Mouse (Mus musculus) adrenal gland, adult (tissue): Measurements from ENCODE around the gene Ugt1a10.
"Not testable (repeated sequence)": the region's sequence is repeated elsewhere in the genome, so short reads cannot be mapped to it uniquely, and the experiment has no call there.

Experiments
- DNase-seq, 2 experiments: peaks; one replicate each; pipeline ENCODE4 v3.0.0; 2022 to 2023; ENCODE audit warnings: low spot score in 1 of 2; ENCODE audit not compliant: inconsistent age in 2 of 2

The Ugt1a10 gene

GRCm38 (mm10) chr1:88094270-88094676 lies 39.1 kb downstream of the Ugt1a10 start:
- peak in 1 of 2 experiments; percentile 46 for DNase-seq

GRCm38 (mm10) chr1:88094941-88095492 lies 39.8 kb downstream of the Ugt1a10 start, which contains the start of gene Ugt1a7c:
Gene Ugt1a7c (plus strand): TSS chr1:88095062.
- DNase-seq: peak in 1 of 2 experiments; percentile 38

- DNase-seq: not testable (repeated sequence)
Measured at GRCm38 (mm10) chr1:88098546-88098945, 43.4 kb downstream of the Ugt1a10 start.

DNA sequence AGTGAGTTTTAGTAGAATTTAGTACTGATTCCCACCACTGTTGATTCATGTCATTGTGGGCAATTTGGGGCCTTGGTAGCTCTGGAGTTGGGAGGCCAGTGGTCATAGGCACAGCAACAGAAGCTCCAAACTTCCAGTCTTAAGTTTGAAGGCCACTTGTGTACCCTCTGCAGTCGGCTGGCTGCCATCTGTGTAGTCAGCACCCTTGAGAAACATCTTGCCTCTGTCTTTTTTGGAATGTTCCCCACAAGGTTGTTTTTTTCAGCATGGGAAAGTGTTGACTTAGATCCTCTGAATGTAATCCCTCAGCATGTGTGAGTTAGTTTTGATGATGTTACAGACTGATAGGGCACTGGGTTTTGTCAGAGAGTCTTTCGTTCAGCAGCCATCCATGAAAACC lies 44.5 kb downstream of the Ugt1a10 start:
- peak in 1 of 2 experiments; percentile 55 for DNase-seq

- DNase-seq: peak in 1 of 2 experiments; percentile 52
Measured at GRCm38 (mm10) chr1:88103019-88103418, 47.8 kb downstream of the Ugt1a10 start, which contains the start of gene Ugt1a6b. Gene Ugt1a6b (plus strand): TSS chr1:88103252.

- DNase-seq: not testable (repeated sequence)
Measured at GRCm38 (mm10) chr1:88103697-88104468, 48.7 kb downstream of the Ugt1a10 start.

GRCm38 (mm10) chr1:88104667-88105430 lies 49.7 kb downstream of the Ugt1a10 start:
- no peak for DNase-seq

- no peak for DNase-seq
Measured at GRCm38 (mm10) chr1:88105656-88106055, 50.5 kb downstream of the Ugt1a10 start.

- not testable (repeated sequence) for DNase-seq
Measured at GRCm38 (mm10) chr1:88109027-88109557, 53.9 kb downstream of the Ugt1a10 start.

DNA sequence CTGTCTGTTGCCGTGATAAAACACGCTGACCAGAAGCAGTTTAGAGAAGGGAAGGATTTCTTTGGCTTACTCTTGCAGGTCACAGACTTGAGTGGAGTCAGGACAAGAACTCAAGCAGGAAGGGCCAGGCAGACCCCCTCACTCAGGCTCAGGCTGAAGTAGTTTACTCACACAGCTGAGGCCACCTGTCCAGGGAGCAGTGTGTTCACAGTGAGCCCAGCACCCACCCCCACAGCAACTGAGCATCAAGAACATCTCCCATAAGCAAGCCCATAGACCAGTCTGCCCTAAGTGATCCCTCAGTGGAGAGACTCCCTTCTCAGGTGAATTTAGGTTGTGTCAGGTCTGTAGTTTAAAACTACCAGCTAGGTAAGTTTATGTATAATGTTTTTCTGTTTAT lies 54.4 kb downstream of the Ugt1a10 start:
- not testable (repeated sequence) for DNase-seq

GRCm38 (mm10) chr1:88112769-88113168 lies 57.6 kb downstream of the Ugt1a10 start:
- DNase-seq: not testable (repeated sequence)

DNA sequence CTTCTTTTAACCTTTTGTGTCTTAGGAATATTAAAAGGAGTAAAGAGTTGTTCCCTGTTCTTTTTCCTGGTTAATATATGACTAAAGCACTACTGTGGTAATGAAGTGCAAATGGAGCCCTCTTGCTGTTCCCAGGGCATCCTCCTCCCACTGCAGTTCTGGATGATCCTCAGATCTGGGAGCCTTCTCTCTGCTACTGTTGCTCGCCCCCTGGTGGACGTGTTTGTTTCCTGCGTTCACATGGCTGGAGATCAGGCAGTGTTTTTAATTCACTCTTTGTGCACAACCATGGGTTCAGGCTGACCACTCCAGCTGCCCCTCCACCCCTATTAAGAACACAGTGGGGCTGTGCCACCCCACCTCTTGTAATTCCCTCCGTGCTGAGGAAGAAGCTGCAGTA lies 65.4 kb downstream of the Ugt1a10 start:
- DNase-seq: peak in 1 of 2 experiments; percentile 52

GRCm38 (mm10) chr1:88121521-88121920 lies 66.3 kb downstream of the Ugt1a10 start:
- peak in 1 of 2 experiments; percentile 67 for DNase-seq

DNA sequence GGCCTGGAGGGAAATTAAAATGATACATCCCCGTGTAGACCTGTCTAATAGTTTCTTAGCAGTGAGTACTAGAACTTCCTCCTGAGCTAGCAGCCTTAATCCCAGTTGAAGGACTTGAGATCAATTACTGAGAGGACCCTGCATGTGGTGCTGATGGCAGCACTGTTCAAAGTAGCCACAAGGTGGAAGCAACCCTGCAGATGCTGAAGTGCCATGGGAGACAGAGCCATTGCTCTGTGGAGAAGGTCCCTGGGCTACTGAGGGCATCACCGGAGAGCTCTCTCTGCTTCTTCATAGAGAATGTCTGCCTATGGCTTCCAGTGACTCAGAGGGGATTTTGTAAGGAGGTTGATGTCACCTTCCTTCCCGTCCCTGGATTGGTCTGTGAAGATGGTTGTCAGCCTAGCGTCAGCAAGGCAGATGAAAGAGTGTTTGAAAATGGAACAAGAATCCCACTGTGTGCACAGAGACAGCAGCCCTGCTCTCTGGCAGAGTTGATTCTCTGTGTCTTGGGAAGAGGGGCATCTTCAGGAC lies 70.7 kb downstream of the Ugt1a10 start:
- not testable (repeated sequence) for DNase-seq

- peak in 1 of 2 experiments; percentile 76 for DNase-seq
Measured at GRCm38 (mm10) chr1:88129091-88129490, 73.9 kb downstream of the Ugt1a10 start.

DNA sequence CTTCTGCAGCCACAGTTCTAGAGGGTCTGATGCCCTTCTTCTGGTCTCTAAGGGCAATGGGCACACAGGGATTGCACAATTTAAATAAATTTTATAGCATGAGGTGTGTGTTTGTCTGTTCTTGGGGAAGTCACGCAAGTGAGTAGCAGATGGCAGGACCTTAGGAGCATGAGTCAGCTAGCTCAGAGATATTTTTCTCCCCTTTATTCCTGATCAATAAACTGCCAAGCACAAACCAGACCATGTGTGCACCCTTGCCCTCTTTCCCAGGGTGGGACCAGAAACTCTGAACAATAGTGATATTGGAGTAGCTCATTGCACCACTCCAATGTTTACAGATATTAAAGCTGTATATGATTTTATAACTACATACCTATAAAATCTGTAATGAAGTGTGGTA lies 75.0 kb downstream of the Ugt1a10 start:
- DNase-seq: not testable (repeated sequence)

DNA sequence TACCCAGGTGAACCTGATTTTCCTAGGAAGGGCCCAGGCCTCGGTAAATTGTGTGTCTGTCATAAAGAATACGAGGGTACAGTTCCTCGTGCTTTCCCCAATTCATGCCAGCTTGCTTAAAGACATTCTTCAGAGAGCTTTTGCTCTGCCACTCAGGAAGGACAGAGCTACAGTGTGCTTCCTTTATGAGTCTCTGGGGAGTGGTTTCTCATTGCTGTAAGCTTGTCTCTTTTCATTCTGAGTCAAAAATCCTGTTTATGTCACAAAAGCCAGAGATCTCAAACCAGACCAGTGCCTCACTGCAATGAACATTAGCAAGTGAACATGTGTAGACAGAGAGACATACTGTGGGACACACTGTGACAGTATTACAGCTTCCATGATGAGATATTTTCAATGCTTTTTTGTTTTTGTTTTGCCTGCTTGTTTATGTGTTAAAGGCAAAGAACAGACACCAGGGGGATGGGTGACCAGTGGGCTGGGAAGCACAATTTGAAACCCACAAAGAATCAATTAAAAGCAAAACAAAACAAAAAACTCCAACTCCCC lies 78.8 kb downstream of the Ugt1a10 start:
- no peak for DNase-seq

- DNase-seq: peak; percentile 23 to 76
Measured at GRCm38 (mm10) chr1:88134457-88135011, 79.3 kb downstream of the Ugt1a10 start, which contains the start of gene Ugt1a6a. Gene Ugt1a6a (plus strand): TSS chr1:88134809.

- DNase-seq: peak in 1 of 2 experiments; percentile 56
Measured at GRCm38 (mm10) chr1:88135229-88135904, 80.2 kb downstream of the Ugt1a10 start.

GRCm38 (mm10) chr1:88136646-88137045 lies 81.5 kb downstream of the Ugt1a10 start:
- DNase-seq: no peak
